Mouse (Mus musculus) ovary, postnatal 36 days (tissue): ENCODE results near the gene Gm49373.

Experiments used
- DNase-seq: peaks from one replicate; pipeline ENCODE4 v3.0.0; 2022; ENCODE audit warnings: low spot score, mixed read lengths

Gm49373 gene

DNA sequence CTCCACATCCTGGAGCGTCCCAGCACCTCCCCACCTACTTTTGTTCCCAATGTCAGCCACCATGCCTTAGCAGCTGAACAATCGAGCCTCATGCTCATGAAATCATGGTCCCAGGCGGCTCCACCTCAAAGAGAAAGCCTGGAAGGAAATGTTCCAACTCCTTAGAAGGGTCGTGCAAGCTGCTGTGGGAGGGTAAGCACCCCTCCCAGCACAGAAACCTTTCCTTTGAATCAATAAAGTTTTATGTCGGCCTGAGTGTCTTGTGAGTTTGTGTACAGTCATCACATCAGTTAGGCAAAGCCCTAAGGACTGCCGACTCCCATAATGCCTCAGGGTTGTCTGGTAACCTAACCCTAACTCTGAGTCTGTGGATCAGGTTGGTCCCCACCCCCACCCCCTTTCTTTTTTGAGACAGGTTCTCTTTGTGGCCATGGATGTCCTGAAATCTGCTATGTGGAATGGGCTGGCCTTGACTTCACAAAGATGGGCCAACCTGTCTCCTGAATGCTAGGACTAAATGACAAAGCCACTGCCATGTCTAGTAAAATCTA lies 44.3 kb downstream of the Gm49373 start:
- no peak for DNase-seq

GRCm38 (mm10) chr9:21027774-21028290 lies 45.1 kb downstream of the Gm49373 start:
- no peak for DNase-seq

DNA sequence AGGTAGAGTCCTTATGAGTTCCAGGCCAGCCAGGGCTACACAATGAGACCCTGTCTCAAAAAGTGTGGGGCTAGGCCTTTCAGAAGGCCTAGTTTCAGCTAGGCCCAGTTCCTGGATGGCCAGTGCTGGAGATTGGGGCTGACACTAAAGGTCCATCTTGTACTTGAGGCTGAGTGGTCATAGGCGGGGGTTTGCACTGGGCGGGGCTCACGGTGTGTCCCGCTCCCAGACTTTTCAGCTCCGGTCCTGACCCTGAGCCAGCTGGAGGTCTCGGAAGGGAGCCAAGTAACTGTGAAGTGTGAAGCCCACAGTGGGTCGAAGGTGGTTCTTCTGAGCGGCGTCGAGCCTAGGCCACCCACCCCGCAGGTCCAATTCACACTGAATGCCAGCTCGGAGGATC lies 46.0 kb downstream of the Gm49373 start:
- no peak for DNase-seq

GRCm38 (mm10) chr9:21025258-21025810 lies 47.6 kb downstream of the Gm49373 start:
- no peak for DNase-seq

DNA sequence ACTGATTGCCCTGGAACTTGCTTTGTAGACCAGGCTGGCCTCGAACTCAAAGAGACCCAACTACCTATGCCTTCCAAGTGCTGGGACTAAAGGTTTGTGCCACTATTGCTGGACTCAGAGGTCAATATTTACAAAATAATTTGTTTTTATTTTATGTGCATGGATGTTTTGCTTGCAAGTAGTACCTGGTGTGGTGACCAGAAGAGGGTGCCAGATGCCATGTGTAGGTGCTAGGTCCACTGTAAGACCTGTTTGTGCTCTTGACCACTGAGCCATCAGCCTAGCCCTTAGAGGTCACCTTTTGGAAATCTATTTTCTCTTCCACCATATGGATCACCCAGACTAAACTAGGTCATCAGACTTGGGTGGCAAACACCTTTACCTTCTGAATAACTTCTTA lies 50.2 kb downstream of the Gm49373 start:
- DNase-seq = no peak

GRCm38 (mm10) chr9:21022288-21022687 lies 50.6 kb downstream of the Gm49373 start:
- DNase-seq = no peak

GRCm38 (mm10) chr9:21021363-21021762 lies 51.5 kb downstream of the Gm49373 start:
- DNase-seq = no peak

GRCm38 (mm10) chr9:21018600-21018999 lies 54.3 kb downstream of the Gm49373 start:
- no peak for DNase-seq

GRCm38 (mm10) chr9:21017177-21017575 lies 55.7 kb downstream of the Gm49373 start:
- DNase-seq = no peak

GRCm38 (mm10) chr9:21016331-21017176 lies 56.3 kb downstream of the Gm49373 start:
- DNase-seq = no peak

DNA sequence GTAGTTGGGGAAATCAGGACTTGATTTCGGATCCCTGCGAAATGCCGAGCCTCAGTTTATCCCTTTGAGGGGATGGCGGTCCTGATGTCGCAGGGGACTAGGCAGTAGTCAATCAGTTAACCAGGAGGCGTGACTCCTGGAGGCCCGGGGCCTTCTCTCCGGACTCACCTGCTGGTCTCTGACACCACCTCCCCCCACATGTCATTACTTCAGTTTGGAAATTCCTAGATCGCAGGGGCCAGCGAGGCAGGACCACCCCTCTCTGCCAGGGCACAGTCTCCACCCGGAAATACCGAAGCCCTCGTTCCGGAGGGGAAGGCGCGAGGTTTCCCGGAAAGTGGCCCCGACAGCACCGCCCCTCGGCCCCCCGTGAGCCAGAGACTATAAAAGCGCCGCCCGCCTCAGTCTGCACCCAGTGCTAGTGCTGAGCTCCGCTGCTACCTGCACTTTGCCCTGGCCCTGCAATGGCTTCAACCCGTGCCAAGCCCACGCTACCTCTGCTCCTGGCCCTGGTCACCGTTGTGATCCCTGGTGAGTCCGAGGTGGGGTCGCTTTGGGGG lies 57.2 kb downstream of the Gm49373 start, which contains the start of gene Icam1:
Icam1 (plus strand) TSS at position 415 of the 560 bp plus-strand sequence.
- peak; percentile 62 for DNase-seq

DNA sequence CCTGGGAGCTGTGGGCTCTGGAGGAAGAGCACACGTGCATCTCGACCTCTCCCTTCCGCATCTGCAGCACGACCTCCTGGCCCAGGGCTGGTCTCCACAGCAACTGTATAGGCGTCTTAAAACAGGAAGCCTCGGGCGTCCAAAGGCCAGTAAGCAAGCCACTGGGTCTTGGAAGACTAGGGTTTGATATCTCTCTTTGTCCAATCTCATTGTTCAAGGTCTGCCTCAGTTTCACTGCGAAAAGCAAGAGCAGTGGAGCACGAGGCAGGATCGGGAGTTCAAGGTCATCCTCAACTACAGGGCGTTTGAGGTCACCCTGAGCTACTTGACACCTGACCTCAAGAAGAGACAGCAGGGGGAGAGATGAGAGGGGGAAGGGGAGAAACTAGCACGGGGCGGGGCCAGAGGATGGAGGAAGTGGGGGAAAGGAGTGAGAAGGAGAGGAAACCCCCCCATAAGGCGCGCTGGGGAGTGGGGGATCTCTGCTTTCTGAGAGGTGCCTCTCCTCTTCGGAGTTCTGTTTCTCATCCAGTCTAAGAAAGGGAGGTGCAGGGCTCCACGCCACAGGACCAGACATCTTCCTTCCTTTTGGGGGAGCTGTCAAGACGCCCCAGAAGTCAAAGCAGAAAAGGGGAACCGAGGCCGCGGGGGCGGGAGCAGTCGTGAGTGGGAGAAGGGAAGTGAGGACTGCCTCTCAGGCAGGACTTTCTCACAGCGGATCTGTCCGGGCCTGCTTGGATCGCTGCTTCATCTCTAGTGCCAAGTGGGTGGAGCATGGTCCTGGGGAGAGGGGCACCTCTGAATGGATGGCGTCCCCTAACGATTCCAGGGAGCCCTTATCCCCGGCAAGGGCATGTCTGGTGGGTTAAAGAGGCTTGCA lies 58.0 kb downstream of the Gm49373 start:
- DNase-seq = peak; percentile 46
